Mouse (Mus musculus) thymus, postnatal 10 days (tissue): ENCODE results near the gene Ackr3.

Experiments
- DNase-seq, 2 experiments: peaks; one replicate each; pipeline ENCODE4 v3.0.0; 2021; ENCODE audit warnings: low spot score in 2 of 2

Gene Ackr3

GRCm38 (mm10) chr1:90203783-90204690 lies at the start of gene Ackr3:
Ackr3 (plus strand) TSS chr1:90203980.
- peak; percentile 7 to 40 for DNase-seq

GRCm38 (mm10) chr1:90156589-90156988 lies 47.2 kb upstream of the Ackr3 start:
- no peak for DNase-seq

- no peak for DNase-seq
These were observed 43.9 kb upstream of the Ackr3 start for GRCm38 (mm10) chr1:90159927-90160326.

- no peak for DNase-seq
These were observed 42.2 kb upstream of the Ackr3 start for GRCm38 (mm10) chr1:90161623-90162022.

- no peak for DNase-seq
These were observed 41.4 kb upstream of the Ackr3 start for GRCm38 (mm10) chr1:90162379-90162857.

GRCm38 (mm10) chr1:90163161-90163560 lies 40.6 kb upstream of the Ackr3 start:
- no peak for DNase-seq

- DNase-seq: no peak
These were observed 39.5 kb upstream of the Ackr3 start for GRCm38 (mm10) chr1:90164319-90164718.

- DNase-seq: no peak
These were observed 29.4 kb upstream of the Ackr3 start for GRCm38 (mm10) chr1:90174338-90174737.

- DNase-seq: no peak
These were observed 27.6 kb upstream of the Ackr3 start for GRCm38 (mm10) chr1:90176223-90176622.

- no peak for DNase-seq
These were observed 26.2 kb upstream of the Ackr3 start for GRCm38 (mm10) chr1:90177565-90177964.

GRCm38 (mm10) chr1:90177978-90178377 lies 25.8 kb upstream of the Ackr3 start:
- no peak for DNase-seq

- DNase-seq: no peak
These were observed 23.3 kb upstream of the Ackr3 start for GRCm38 (mm10) chr1:90180479-90180878.

- no peak for DNase-seq
These were observed 22.6 kb upstream of the Ackr3 start for GRCm38 (mm10) chr1:90180966-90181699.

- no peak for DNase-seq
These were observed 21.3 kb upstream of the Ackr3 start for GRCm38 (mm10) chr1:90182521-90182920.

- DNase-seq: no peak
These were observed 20.2 kb upstream of the Ackr3 start for GRCm38 (mm10) chr1:90183602-90184001.

GRCm38 (mm10) chr1:90186173-90186572 lies 17.6 kb upstream of the Ackr3 start:
- DNase-seq: no peak

- no peak for DNase-seq
These were observed 16.9 kb upstream of the Ackr3 start for GRCm38 (mm10) chr1:90186874-90187273.

- no peak for DNase-seq
These were observed 14.7 kb upstream of the Ackr3 start for GRCm38 (mm10) chr1:90189046-90189445.

GRCm38 (mm10) chr1:90201246-90201645 lies 2.5 kb upstream of the Ackr3 start:
- DNase-seq: no peak

GRCm38 (mm10) chr1:90201655-90202054 lies 2.1 kb upstream of the Ackr3 start:
- DNase-seq: no peak

- no peak for DNase-seq
These were observed 1.4 kb upstream of the Ackr3 start for GRCm38 (mm10) chr1:90202207-90202978.

- DNase-seq: no peak
These were observed 439 bp upstream of the Ackr3 start for GRCm38 (mm10) chr1:90203341-90203740.
